In the genomic region with DNA sequence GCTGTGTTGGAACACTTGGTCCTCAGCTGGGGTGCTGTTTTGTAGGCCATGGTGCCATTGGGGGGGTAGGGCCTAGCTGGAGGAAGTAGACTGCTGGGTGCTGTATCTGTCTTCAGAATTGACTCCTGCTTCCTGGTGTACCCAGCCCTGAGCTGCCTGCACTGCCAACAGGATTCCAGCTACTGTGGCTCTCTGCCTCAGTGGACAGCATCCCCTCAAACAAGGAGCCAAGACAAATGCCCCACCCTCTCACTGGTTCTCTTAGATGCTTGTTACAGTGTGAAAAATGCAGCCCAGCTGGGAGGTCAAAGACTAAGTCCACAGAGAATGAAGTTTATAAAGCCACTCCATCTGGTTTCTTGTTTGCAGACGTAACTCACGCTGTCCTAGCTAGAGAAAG, we compare ENCODE assay signal across 25 mouse cellular contexts.
DNase-seq lines count a peak whose midpoint lies in the region; ATAC-seq lines count a peak whose summit lies in the region.
"Had no signal": no experiment of that assay in that cellular context is flagged by ENCODE, and none has a peak within 500 bp of the region (broad histone marks: within the 10 kb centered on the region; RNA-seq: fewer than 3 reads in every experiment).

No protein-coding gene starts in this region.

- no peaks in the 10 kb centered on the region for H3K27me3 ChIP-seq in hindbrain, embryonic 16.5 days (replicated peaks; ENCODE audit: control insufficient read depth, insufficient read depth, low read length)
- H3K27me3 ChIP-seq in hindbrain, embryonic 14.5 days (ENCODE audit: control insufficient read depth, insufficient read depth, low read length) = no peaks in the 10 kb centered on the region
- H3K27me3 ChIP-seq in limb, embryonic 10.5 days (ENCODE audit: low read depth, poor library complexity, severe bottlenecking) = 0 out of 2 replicates have a peak, but pooled peaks cover 1% of the 10 kb centered on the region
- no peaks in the 10 kb centered on the region for H3K27me3 ChIP-seq in lung, embryonic 16.5 days (ENCODE audit: control insufficient read depth, insufficient read depth, low read depth, low read length)
- H3K27me3 ChIP-seq in forebrain, embryonic 15.5 days = no peaks in the 10 kb centered on the region
- H3K27me3 ChIP-seq: embryonic facial prominence, embryonic 15.5 days; heart, embryonic 15.5 days; hindbrain, embryonic 12.5 days; kidney, embryonic 15.5 days; limb, embryonic 12.5 days; liver, embryonic 15.5 days; midbrain, embryonic 15.5 days had no signal

- H3K9me3 ChIP-seq in hindbrain, embryonic 16.5 days (ENCODE audit: control insufficient read depth, low read length) = no peaks in the 10 kb centered on the region
- no peaks in the 10 kb centered on the region for H3K9me3 ChIP-seq in hindbrain, embryonic 14.5 days (ENCODE audit: control insufficient read depth, low read length)
- no peaks in the 10 kb centered on the region for H3K9me3 ChIP-seq in limb, embryonic 10.5 days (replicated peaks)
- no peaks in the 10 kb centered on the region for H3K9me3 ChIP-seq in lung, embryonic 16.5 days (ENCODE audit: control insufficient read depth, low read length)
- H3K9me3 ChIP-seq in forebrain, embryonic 15.5 days = no peaks in the 10 kb centered on the region
- H3K9me3 ChIP-seq: embryonic facial prominence, embryonic 10.5 days; embryonic facial prominence, embryonic 15.5 days; heart, embryonic 15.5 days; hindbrain, embryonic 12.5 days; kidney, embryonic 15.5 days; limb, embryonic 12.5 days; liver, embryonic 15.5 days; midbrain, embryonic 10.5 days; midbrain, embryonic 15.5 days had no signal

- H3K27ac ChIP-seq in hindbrain, embryonic 16.5 days (ENCODE audit: low read depth, low read length) = no peak overlapping the region
- H3K27ac ChIP-seq in hindbrain, embryonic 14.5 days = no peak overlapping the region
- peak overlapping the region; percentile 37; the same call in 1 of the 2 replicates for H3K27ac ChIP-seq in limb, embryonic 10.5 days
- H3K27ac ChIP-seq in lung, embryonic 16.5 days (ENCODE audit: low read length) = peak overlapping the region; percentile 60
- H3K27ac ChIP-seq in forebrain, embryonic 15.5 days (replicated peaks) = no peak overlapping the region
- H3K27ac ChIP-seq: embryonic facial prominence, embryonic 10.5 days; embryonic facial prominence, embryonic 15.5 days; heart, embryonic 15.5 days; hindbrain, embryonic 12.5 days; kidney, embryonic 15.5 days; limb, embryonic 12.5 days; liver, embryonic 15.5 days; midbrain, embryonic 10.5 days; midbrain, embryonic 15.5 days had no signal

- no peak overlapping the region for H3K4me3 ChIP-seq in hindbrain, embryonic 16.5 days (ENCODE audit: low read length)
- no peak overlapping the region for H3K4me3 ChIP-seq in hindbrain, embryonic 14.5 days (replicated peaks; ENCODE audit: low read length)
- H3K4me3 ChIP-seq in limb, embryonic 10.5 days = no peak overlapping the region
- H3K4me3 ChIP-seq in lung, embryonic 16.5 days (ENCODE audit: low read length) = no peak overlapping the region
- no peak overlapping the region for H3K4me3 ChIP-seq in forebrain, embryonic 15.5 days
- H3K4me3 ChIP-seq: embryonic facial prominence, embryonic 10.5 days; embryonic facial prominence, embryonic 15.5 days; heart, embryonic 15.5 days; hindbrain, embryonic 12.5 days; kidney, embryonic 15.5 days; limb, embryonic 12.5 days; liver, embryonic 15.5 days; midbrain, embryonic 10.5 days; midbrain, embryonic 15.5 days had no signal

- ATAC-seq in hindbrain, embryonic 16.5 days = peak; percentile 40; the same call in 1 of the 2 replicates
- ATAC-seq in hindbrain, embryonic 14.5 days (ENCODE audit: low FRiP score) = no peak
- peak; percentile 51 for ATAC-seq in lung, embryonic 16.5 days (ENCODE audit: low read depth)
- no peak for ATAC-seq in forebrain, embryonic 15.5 days (replicated peaks)
- ATAC-seq: CD4-positive, CD25-positive, alpha-beta regulatory T cell, adult 4 months; forebrain, embryonic 14.5 days; inflammation-experienced regulatory T-cells, adult 6 months; midbrain, embryonic 15.5 days had no signal

- H3K4me2 ChIP-seq in hindbrain, embryonic 16.5 days (ENCODE audit: low read length) = no peak overlapping the region
- H3K4me2 ChIP-seq in hindbrain, embryonic 14.5 days (replicated peaks) = no peak overlapping the region
- no peak overlapping the region for H3K4me2 ChIP-seq in lung, embryonic 16.5 days (ENCODE audit: low read depth, low read length)
- H3K4me2 ChIP-seq in forebrain, embryonic 15.5 days (replicated peaks) = no peak overlapping the region
- H3K4me2 ChIP-seq: embryonic facial prominence, embryonic 15.5 days; heart, embryonic 15.5 days; hindbrain, embryonic 12.5 days; kidney, embryonic 15.5 days; limb, embryonic 12.5 days; liver, embryonic 15.5 days; midbrain, embryonic 15.5 days had no signal

- H3K36me3 ChIP-seq in hindbrain, embryonic 16.5 days (ENCODE audit: control insufficient read depth, insufficient read depth, low read length) = no peaks in the 10 kb centered on the region
- H3K36me3 ChIP-seq in hindbrain, embryonic 14.5 days (replicated peaks; ENCODE audit: control insufficient read depth, insufficient read depth) = no peaks in the 10 kb centered on the region
- H3K36me3 ChIP-seq in limb, embryonic 10.5 days = no peaks in the 10 kb centered on the region
- H3K36me3 ChIP-seq in lung, embryonic 16.5 days (ENCODE audit: control insufficient read depth, insufficient read depth, low read length) = no peaks in the 10 kb centered on the region
- no peaks in the 10 kb centered on the region for H3K36me3 ChIP-seq in forebrain, embryonic 15.5 days
- H3K36me3 ChIP-seq: embryonic facial prominence, embryonic 10.5 days; embryonic facial prominence, embryonic 15.5 days; heart, embryonic 15.5 days; hindbrain, embryonic 12.5 days; kidney, embryonic 15.5 days; limb, embryonic 12.5 days; liver, embryonic 15.5 days; midbrain, embryonic 10.5 days; midbrain, embryonic 15.5 days had no signal

- peaks cover 3% of the 10 kb centered on the region; the same call in 1 of the 2 replicates for H3K4me1 ChIP-seq in hindbrain, embryonic 16.5 days (ENCODE audit: control insufficient read depth, insufficient read depth, low read depth, low read length)
- H3K4me1 ChIP-seq in hindbrain, embryonic 14.5 days (replicated peaks; ENCODE audit: control insufficient read depth, insufficient read depth, low read length) = peaks cover 24% of the 10 kb centered on the region
- H3K4me1 ChIP-seq in limb, embryonic 10.5 days = peaks cover 25% of the 10 kb centered on the region
- H3K4me1 ChIP-seq in lung, embryonic 16.5 days (replicated peaks; ENCODE audit: control insufficient read depth, insufficient read depth, low read length) = peaks cover 10% of the 10 kb centered on the region
- H3K4me1 ChIP-seq in forebrain, embryonic 15.5 days = peaks cover 6% of the 10 kb centered on the region
- H3K4me1 ChIP-seq: heart, embryonic 15.5 days; liver, embryonic 15.5 days had no signal

- H3K9ac ChIP-seq in hindbrain, embryonic 16.5 days (ENCODE audit: low read depth, low read length) = no peak overlapping the region
- H3K9ac ChIP-seq in hindbrain, embryonic 14.5 days = no peak overlapping the region
- no peak overlapping the region for H3K9ac ChIP-seq in lung, embryonic 16.5 days (ENCODE audit: low read length)
- H3K9ac ChIP-seq in forebrain, embryonic 15.5 days (replicated peaks) = no peak overlapping the region
- H3K9ac ChIP-seq: embryonic facial prominence, embryonic 15.5 days; heart, embryonic 15.5 days; hindbrain, embryonic 12.5 days; kidney, embryonic 15.5 days; limb, embryonic 12.5 days; liver, embryonic 15.5 days; midbrain, embryonic 15.5 days had no signal

- 63% methylated on average over 2 of the region's 2 CpGs for WGBS in hindbrain, embryonic 16.5 days
- WGBS in hindbrain, embryonic 14.5 days = 65% methylated on average over 2 of the region's 2 CpGs
- 90% methylated on average over 2 of the region's 2 CpGs for WGBS in limb, embryonic 10.5 days
- WGBS in lung, embryonic 16.5 days = 43% methylated on average over 2 of the region's 2 CpGs
- WGBS in forebrain, embryonic 15.5 days = 87% methylated on average over 2 of the region's 2 CpGs

- DNase-seq in hindbrain, embryonic 14.5 days (ENCODE audit: low spot score) = no peak
- DNase-seq in limb, embryonic 10.5 days (ENCODE audit: low spot score) = no peak
- peak; percentile 79 for DNase-seq in lung, postnatal 36 days
- DNase-seq in c-Kit-positive CD71-positive TER-119-positive erythroid progenitor cells, embryonic 14.5 days (ENCODE audit: low spot score) = no peak
- DNase-seq: adrenal gland, postnatal 25 days; kidney, adult 18-20 months; layer of hippocampus, adult 9-11 months; right cerebral cortex, adult 18-20 months; spleen, adult 18-20 months; thymus, postnatal 14 days had no signal

Comparison
In these comparisons a context has a peak if more than half of its experiments do, and no peak if none do; other contexts are left out.
1. ATAC-seq: peak in hindbrain, embryonic 16.5 days (single experiment) and lung, embryonic 16.5 days (single experiment); none in hindbrain, embryonic 14.5 days (single experiment) and forebrain, embryonic 15.5 days (single experiment).
2. H3K27ac ChIP-seq: peak in limb, embryonic 10.5 days (single experiment) and lung, embryonic 16.5 days (single experiment); none in hindbrain, embryonic 16.5 days (single experiment), hindbrain, embryonic 14.5 days (single experiment) and forebrain, embryonic 15.5 days (single experiment).